Mouse (Mus musculus) neural tube, embryonic 14.5 days (tissue): Measurements from ENCODE around the gene Gal3st2. TPM values are rescaled to one million over a fixed set of nuclear protein-coding genes. Genes with fewer than 3 reads are reported as not detected.

ENCODE experiments used
- polyA plus RNA-seq: library from polyadenylated mRNA; unstranded; fragments of >200 nt; fragmentation: Nextera tagmentation; extraction: Ambion mirVana; gene quantifications from 2 replicates; pipeline ENCODE4 v1.2.1, GENCODE M21; 2014

Gene Gal3st2
- polyA plus RNA-seq, 1 experiment from 2014 or later, result not detected

Other genes starting within 250 kb of the Gal3st2 start
- gene Stk25, start 202.6 kb upstream of the Gal3st2 start, polyA plus RNA-seq, result 357 and 382 TPM in 2 replicates
- gene Bok, start 175.6 kb upstream of the Gal3st2 start, polyA plus RNA-seq, result 70.2 and 82.7 TPM in 2 replicates
- 85.9 and 90.4 TPM in 2 replicates for gene Atg4b, start 109.8 kb upstream of the Gal3st2 start, polyA plus RNA-seq
- gene Thap4, start 106.4 kb upstream of the Gal3st2 start, polyA plus RNA-seq, result 41.9 and 43.0 TPM in 2 replicates
- 152 and 153 TPM in 2 replicates for gene Dtymk, start 59.4 kb upstream of the Gal3st2 start, polyA plus RNA-seq
- 9.4 and 10.2 TPM in 2 replicates for gene Ing5, start 57.3 kb upstream of the Gal3st2 start, polyA plus RNA-seq
- gene D2hgdh, start 36.4 kb upstream of the Gal3st2 start, polyA plus RNA-seq, result 12.3 and 14.7 TPM in 2 replicates
- gene Gal3st2b, start 57.0 kb downstream of the Gal3st2 start, polyA plus RNA-seq, result not detected in 2 replicates
- not detected in 2 replicates for gene Gal3st2c, start 129.2 kb downstream of the Gal3st2 start, polyA plus RNA-seq
- not detected in 2 replicates for gene Neu4, start 159.1 kb downstream of the Gal3st2 start, polyA plus RNA-seq
- not detected in 2 replicates for gene Pdcd1, start 191.2 kb downstream of the Gal3st2 start, polyA plus RNA-seq